Mouse (Mus musculus) hindbrain, embryonic 10.5 days (tissue): ENCODE measurements around the gene Gm28036. TPM values are rescaled to one million over a fixed set of nuclear protein-coding genes. Genes with fewer than 3 reads are reported as not detected.

Experiments used
- DNase-seq: peaks from one replicate; pipeline ENCODE4 v3.0.0-alpha.2; 2017; ENCODE audit warnings: low spot score
- H3K27ac ChIP-seq: fragments of 300-500 bp; sonication (generic); 2 replicates; pipeline ENCODE4 v1.5.1; 2016; ENCODE audit warnings: mild to moderate bottlenecking, moderate library complexity
- H3K27me3 ChIP-seq: fragments of 300-500 bp; sonication (generic); 2 replicates; pipeline ENCODE4 v1.6.1; 2016; ENCODE audit warnings: mild to moderate bottlenecking; ENCODE audit not compliant: poor library complexity, insufficient read depth, severe bottlenecking
- H3K36me3 ChIP-seq: fragments of 300-500 bp; sonication (generic); 2 replicates; pipeline ENCODE4 v1.6.1; 2016; ENCODE audit warnings: mild to moderate bottlenecking, moderate library complexity
- H3K4me1 ChIP-seq: fragments of 300-500 bp; sonication (generic); replicated peaks from 2 replicates; pipeline ENCODE4 v1.6.1; 2016; ENCODE audit warnings: mild to moderate bottlenecking
- H3K4me3 ChIP-seq: fragments of 300-500 bp; sonication (generic); 2 replicates; pipeline ENCODE4 v1.5.1; 2016; ENCODE audit warnings: mild to moderate bottlenecking, moderate library complexity
- H3K9me3 ChIP-seq: fragments of 300-500 bp; sonication (generic); 2 replicates; pipeline ENCODE4 v1.6.1; 2016; ENCODE audit warnings: mild to moderate bottlenecking, moderate library complexity
- WGBS: fragments of 180-500 bp; shearing (Covaris S2); methylation state at CpG from one replicate; pipeline ENCODE4 v1.1.7; 2016; 5-methylcytosine and 5-hydroxymethylcytosine counted together
- polyA plus RNA-seq: library from polyadenylated mRNA; unstranded; fragments of >200 nt; fragmentation: Nextera tagmentation; extraction: Ambion mirVana; gene quantifications from 2 replicates; pipeline ENCODE4 v1.2.1, GENCODE M21; 2016

Gene Gm28036
- polyA plus RNA-seq, 1 experiment from 2014 or later, result 27.2 TPM

DNA sequence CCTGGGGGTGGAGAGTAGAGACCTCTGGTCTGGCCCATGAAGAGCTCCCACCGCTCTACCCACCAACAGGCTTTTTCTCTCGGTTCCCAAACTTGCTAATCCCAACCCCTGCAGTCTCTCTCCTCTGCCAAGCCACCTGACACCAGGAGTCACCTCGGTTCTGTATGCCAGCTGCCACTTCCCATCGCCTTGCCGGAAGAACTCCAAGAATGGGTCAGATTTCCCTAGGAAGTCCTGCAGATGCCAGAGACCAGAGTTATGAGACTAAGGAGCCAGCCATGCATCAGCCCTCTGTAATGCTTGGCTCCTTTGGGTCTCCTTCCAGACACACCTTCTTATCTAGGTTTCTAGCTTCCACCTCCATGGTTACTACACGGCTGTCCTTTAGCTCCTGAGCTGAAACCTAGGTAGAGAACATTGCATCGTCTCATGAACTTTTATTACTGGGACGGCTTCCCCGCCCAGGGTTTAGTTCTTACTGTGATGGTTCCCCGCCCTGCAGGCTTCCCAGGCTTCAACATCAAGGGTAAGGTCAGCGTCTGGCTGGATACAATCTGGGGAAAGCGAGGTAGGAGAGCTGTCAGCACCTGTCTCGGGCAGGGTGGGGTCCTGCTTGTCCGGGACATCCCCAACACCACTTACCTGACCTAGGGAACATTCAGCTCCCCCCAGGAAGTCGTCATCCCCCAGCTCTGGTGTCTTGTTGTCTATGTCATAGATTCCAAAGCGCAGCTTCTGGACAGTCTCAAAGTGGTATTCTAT is 48.3 kb downstream of the Gm28036 start:
- H3K9me3 ChIP-seq, result no peaks in the 10 kb centered on the region
- 92% methylated on average over 16 of the region's 16 CpGs for WGBS
- H3K36me3 ChIP-seq, result peaks cover 68% of the 10 kb centered on the region
- no peak for DNase-seq
- H3K4me3 ChIP-seq, result no peak overlapping the region
- no peaks in the 10 kb centered on the region for H3K4me1 ChIP-seq
- no peaks in the 10 kb centered on the region for H3K27me3 ChIP-seq
- H3K27ac ChIP-seq, result no peak overlapping the region

- 92% methylated on average over 7 of the region's 7 CpGs for WGBS
- no peak for DNase-seq
- Histone ChIP-seq H3K4me1 (no peaks in the 10 kb centered on the region), H3K9me3 (no peaks in the 10 kb centered on the region), H3K36me3 (peaks cover 80% of the 10 kb centered on the region), H3K27ac (no peak overlapping the region), H3K4me3 (no peak overlapping the region), H3K27me3 (no peaks in the 10 kb centered on the region)
Measured at GRCm38 (mm10) chr2:156077461-156077860, 49.4 kb downstream of the Gm28036 start.

- 96% methylated on average over 15 of the region's 15 CpGs for WGBS
- H3K36me3 ChIP-seq, result peaks cover 100% of the 10 kb centered on the region
- DNase-seq, result no peak
- H3K27me3 ChIP-seq, result no peaks in the 10 kb centered on the region
- no peaks in the 10 kb centered on the region for H3K9me3 ChIP-seq
- H3K27ac ChIP-seq, result no peak overlapping the region
- H3K4me3 ChIP-seq, result no peak overlapping the region
- no peaks in the 10 kb centered on the region for H3K4me1 ChIP-seq
Measured at GRCm38 (mm10) chr2:156073725-156074124, 53.2 kb downstream of the Gm28036 start.

- DNase-seq, result no peak
- Histone ChIP-seq H3K36me3 (peaks cover 94% of the 10 kb centered on the region), H3K27me3 (no peaks in the 10 kb centered on the region), H3K27ac (no peak overlapping the region), H3K9me3 (no peaks in the 10 kb centered on the region), H3K4me3 (no peak overlapping the region), H3K4me1 (peaks cover 8% of the 10 kb centered on the region)
- 93% methylated on average over 10 of the region's 10 CpGs for WGBS
Measured at GRCm38 (mm10) chr2:156071236-156071635, 55.7 kb downstream of the Gm28036 start.

- 93% methylated on average over 10 of the region's 10 CpGs for WGBS
- Histone ChIP-seq H3K36me3 (peaks cover 61% of the 10 kb centered on the region), H3K9me3 (no peaks in the 10 kb centered on the region), H3K27ac (no peak overlapping the region), H3K4me1 (peaks cover 22% of the 10 kb centered on the region), H3K4me3 (no peak overlapping the region), H3K27me3 (no peaks in the 10 kb centered on the region)
- no peak for DNase-seq
Measured at GRCm38 (mm10) chr2:156067916-156068315, 59.0 kb downstream of the Gm28036 start.

- H3K4me1 ChIP-seq, result peaks cover 22% of the 10 kb centered on the region
- H3K9me3 ChIP-seq, result no peaks in the 10 kb centered on the region
- peak overlapping the region; percentile 95 for H3K27ac ChIP-seq
- no peak for DNase-seq
- no peaks in the 10 kb centered on the region for H3K27me3 ChIP-seq
- WGBS, result 33% methylated on average over 10 of the region's 10 CpGs
- peaks cover 43% of the 10 kb centered on the region for H3K36me3 ChIP-seq
- peak overlapping the region; percentile 85 for H3K4me3 ChIP-seq
Measured at GRCm38 (mm10) chr2:156066126-156066525, 60.8 kb downstream of the Gm28036 start.

DNA sequence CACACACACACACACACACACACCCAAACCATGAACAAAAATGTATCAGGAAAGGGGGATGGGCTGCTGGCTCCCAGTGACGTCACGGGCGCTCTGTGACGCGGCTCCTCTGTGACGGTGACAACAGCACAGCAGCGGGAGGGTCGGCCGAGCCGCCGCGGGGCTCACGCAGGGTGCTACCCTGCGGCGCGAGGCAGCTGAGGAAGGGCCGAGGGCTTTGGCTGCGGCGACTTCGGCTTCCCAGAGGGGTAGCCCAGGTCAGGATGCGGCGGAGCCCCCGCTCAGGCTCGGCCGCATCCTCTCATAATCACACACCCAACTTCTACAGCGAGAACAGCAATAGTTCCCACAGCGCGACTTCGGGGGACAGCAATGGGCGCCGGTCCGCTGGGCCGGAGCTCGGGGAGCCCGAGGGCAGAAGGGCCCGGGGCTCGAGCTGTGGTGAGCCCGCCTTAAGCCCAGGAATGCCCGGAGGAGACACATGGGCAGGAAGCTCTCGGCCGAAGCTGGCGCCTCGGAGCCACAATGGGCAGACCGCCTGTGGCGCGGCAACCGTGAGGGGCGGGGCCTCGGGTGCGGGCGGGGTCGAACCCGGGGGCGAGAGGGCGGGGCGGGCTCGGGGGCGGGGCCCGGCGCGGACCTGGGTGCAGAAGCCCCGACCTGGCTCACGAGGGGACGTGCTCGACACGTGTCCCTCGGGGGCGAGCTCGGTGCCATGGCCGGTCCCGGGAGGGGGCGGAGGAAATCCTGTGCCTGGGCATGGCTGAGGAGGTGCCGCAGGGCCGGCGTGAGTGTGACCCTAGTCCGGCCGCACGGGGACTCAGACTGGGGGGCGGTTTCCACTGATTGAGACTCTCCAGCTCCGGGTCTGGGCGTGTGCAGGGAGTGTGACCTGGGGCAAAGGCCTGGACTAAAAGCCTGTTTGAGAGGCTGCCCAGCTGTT is 61.5 kb downstream of the Gm28036 start, which contains the start of gene Spag4:
Gene Spag4, plus strand, starts transcription at position 77 of the 943 bp plus-strand sequence.
- peaks cover 22% of the 10 kb centered on the region for H3K4me1 ChIP-seq
- H3K27me3 ChIP-seq, result no peaks in the 10 kb centered on the region
- peak within 1 kb of the TSS; percentile 85 for H3K4me3 ChIP-seq
- peak within 1 kb of the TSS; percentile 95 for H3K27ac ChIP-seq
- WGBS, result under 1% methylated on average over 81 of the region's 81 CpGs
- H3K9me3 ChIP-seq, result no peaks in the 10 kb centered on the region
- peak; percentile 85 for DNase-seq
- peaks cover 36% of the 10 kb centered on the region for H3K36me3 ChIP-seq

DNA sequence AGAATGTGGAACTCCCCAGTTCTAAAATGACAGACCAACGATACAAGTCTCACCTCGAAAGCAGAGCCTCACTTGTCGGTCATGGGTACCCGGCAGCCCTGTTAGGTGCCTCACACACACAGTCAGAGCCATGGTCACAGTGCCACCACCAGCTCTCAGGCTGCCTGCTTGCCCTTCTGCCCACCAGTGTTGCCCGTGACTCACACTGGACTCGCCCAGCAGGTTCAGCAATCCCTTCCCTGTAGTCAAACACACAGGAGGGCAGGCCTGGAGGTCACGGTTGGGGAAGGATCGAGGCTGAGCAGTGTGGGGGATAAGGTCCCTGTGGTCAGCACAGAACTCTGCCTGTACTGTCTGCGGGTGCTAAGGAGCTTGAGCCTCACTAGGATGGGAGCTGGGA is 74.1 kb downstream of the Gm28036 start, which contains the start of gene Fer1l4:
Gene Fer1l4, minus strand, starts transcription at position 132 of the 400 bp plus-strand sequence.
- peaks cover 9% of the 10 kb centered on the region for H3K27me3 ChIP-seq
- H3K27ac ChIP-seq, result no peak within 1 kb of the TSS
- H3K4me1 ChIP-seq, result peaks cover 6% of the 10 kb centered on the region
- no peaks in the 10 kb centered on the region for H3K36me3 ChIP-seq
- no peak within 1 kb of the TSS for H3K4me3 ChIP-seq
- H3K9me3 ChIP-seq, result no peaks in the 10 kb centered on the region
- WGBS, result 80% methylated on average over 9 of the region's 9 CpGs
- DNase-seq, result no peak

DNA sequence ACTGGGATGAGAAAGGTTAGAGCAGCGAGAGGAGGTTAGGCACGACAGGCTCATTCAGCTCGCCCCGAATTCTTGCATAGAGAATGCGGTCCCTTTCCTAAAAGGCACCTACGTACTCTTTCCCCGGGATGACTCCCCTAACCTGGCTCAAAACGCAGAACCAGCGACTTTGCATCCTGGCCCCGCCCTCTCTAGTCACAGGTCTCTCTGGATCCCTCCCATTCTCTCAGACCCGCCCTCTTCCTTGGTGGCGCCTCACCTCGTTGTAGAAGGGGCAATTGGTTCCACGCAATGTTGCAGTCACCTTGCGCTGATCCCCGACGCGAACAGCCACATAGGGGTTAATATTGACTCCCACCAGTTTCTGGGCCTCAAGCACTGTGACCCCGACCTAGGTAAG is 79.0 kb downstream of the Gm28036 start:
- 6% methylated on average over 19 of the region's 19 CpGs for WGBS
- DNase-seq, result no peak
- Histone ChIP-seq H3K4me3 (peak overlapping the region; percentile 28), H3K27ac (no peak overlapping the region), H3K27me3 (peaks cover 25% of the 10 kb centered on the region), H3K36me3 (no peaks in the 10 kb centered on the region), H3K9me3 (no peaks in the 10 kb centered on the region), H3K4me1 (peaks cover 9% of the 10 kb centered on the region)

DNA sequence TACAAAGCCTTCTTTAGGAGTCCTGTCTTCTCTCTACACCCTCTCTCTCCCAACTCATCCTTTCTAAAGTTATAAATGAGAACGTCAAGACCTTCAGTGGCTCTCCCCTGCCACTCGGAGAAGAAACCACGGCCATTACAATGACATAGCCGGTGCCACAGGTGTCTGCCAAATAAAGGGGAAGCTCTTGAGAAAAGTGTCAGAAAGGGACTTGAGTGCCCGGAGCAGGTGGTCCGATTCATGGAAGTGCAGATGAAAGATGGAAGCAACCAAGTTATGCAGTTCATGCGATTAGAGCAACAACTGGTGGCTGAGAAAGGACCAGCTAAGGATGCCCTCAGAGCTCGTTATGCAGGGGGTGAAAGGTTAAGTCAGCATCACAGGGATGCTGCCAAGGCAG is 84.0 kb downstream of the Gm28036 start:
- no peaks in the 10 kb centered on the region for H3K36me3 ChIP-seq
- DNase-seq, result no peak
- 84% methylated on average over 8 of the region's 8 CpGs for WGBS
- H3K9me3 ChIP-seq, result no peaks in the 10 kb centered on the region
- H3K4me3 ChIP-seq, result no peak overlapping the region
- peaks cover 5% of the 10 kb centered on the region for H3K4me1 ChIP-seq
- peaks cover 17% of the 10 kb centered on the region for H3K27me3 ChIP-seq
- H3K27ac ChIP-seq, result no peak overlapping the region

- DNase-seq, result no peak
- H3K36me3 ChIP-seq, result no peaks in the 10 kb centered on the region
- WGBS, result 92% methylated on average over 3 of the region's 3 CpGs
Measured at GRCm38 (mm10) chr2:156039390-156039789, 87.5 kb downstream of the Gm28036 start.

GRCm38 (mm10) chr2:156025482-156025881 is 101.4 kb downstream of the Gm28036 start:
- H3K36me3 ChIP-seq, result no peaks in the 10 kb centered on the region; the same call in 1 of the 2 replicates
- no peak for DNase-seq
- H3K4me1 ChIP-seq, result no peaks in the 10 kb centered on the region; the same call in 1 of the 2 replicates
- no peaks in the 10 kb centered on the region for H3K9me3 ChIP-seq
- H3K27ac ChIP-seq, result no peak overlapping the region
- H3K27me3 ChIP-seq, result no peaks in the 10 kb centered on the region
- H3K4me3 ChIP-seq, result no peak overlapping the region

More at GRCm38 (mm10) chr2:156039390-156039789, 87.5 kb downstream of the Gm28036 start:
- H3K9me3 ChIP-seq, result no peaks in the 10 kb centered on the region
- no peak overlapping the region for H3K4me3 ChIP-seq
- no peaks in the 10 kb centered on the region for H3K27me3 ChIP-seq
- H3K4me1 ChIP-seq, result 0 out of 2 replicates have a peak, but pooled peaks cover 4% of the 10 kb centered on the region
- no peak overlapping the region for H3K27ac ChIP-seq
